Mouse (Mus musculus) myocyte (in vitro differentiated cells): ENCODE data around the gene Psmb3.

Experiments
- CEBPB ChIP-seq: IDR thresholded peaks from 2 replicates; pipeline ENCODE4 v1.6.1; 2011; ENCODE audit warnings: mild to moderate bottlenecking, moderate library complexity; ENCODE audit not compliant: poor library complexity, insufficient read depth, severe bottlenecking
- MYOG ChIP-seq, 3 experiments: IDR thresholded peaks; one replicate each; pipeline ENCODE4 v1.6.1; 2011; ENCODE audit warnings: control low read depth in 2 of 3, low read depth in 2 of 3, mild to moderate bottlenecking in 2 of 3; ENCODE audit not compliant: insufficient read length in 2 of 3, control insufficient read depth in 1 of 3, insufficient read depth in 1 of 3
- POLR2A ChIP-seq: IDR thresholded peaks from one replicate; pipeline ENCODE4 v1.6.1; 2011; ENCODE audit warnings: low read depth, mild to moderate bottlenecking, control low read depth, moderate library complexity; ENCODE audit not compliant: insufficient read length
- SRF ChIP-seq: IDR thresholded peaks from one replicate; pipeline ENCODE4 v1.6.1; 2011; ENCODE audit warnings: low read depth; ENCODE audit not compliant: control insufficient read depth, insufficient read length

DNA sequence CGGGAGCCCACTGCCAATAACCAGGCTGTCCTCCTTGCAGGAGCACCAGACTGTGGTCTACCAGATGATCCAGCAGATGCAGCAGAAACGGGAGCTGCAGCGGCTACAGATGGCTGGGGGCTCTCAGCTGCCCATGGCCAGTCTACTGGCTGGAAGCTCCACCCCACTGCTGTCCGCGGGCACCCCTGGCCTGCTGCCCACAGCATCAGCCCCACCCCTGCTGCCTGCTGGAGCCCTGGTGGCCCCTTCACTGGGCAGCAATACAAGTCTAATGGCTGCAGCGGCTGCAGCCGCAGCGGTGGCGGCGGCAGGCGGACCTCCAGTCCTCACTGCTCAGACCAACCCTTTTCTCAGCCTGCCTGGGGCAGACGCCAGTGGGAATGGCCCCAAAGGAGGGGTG is 22.8 kb upstream of the Psmb3 start:
- TF ChIP-seq CEBPB: no peak
- TF ChIP-seq POLR2A: no peak
- no peak for TF ChIP-seq SRF
- TF ChIP-seq MYOG (IDR thresholded peaks at IDR 0.05; ENCODE audit: control insufficient read depth in 1 of 3, insufficient read depth in 1 of 3, insufficient read length in 2 of 3, low read depth in 2 of 3): peak in 1 of 3 experiments; percentile 15
